Mouse (Mus musculus) lung, postnatal 0 days (tissue): ENCODE measurements at regions not wholly inside any gene's neighbourhood (a gene's known extent, or its start where the extent isn't known, plus 50 kb on each side); places are given as distances from the start of the nearest gene placed in this dataset.

Experiments used
- CTCF ChIP-seq: IDR thresholded peaks from 2 replicates; pipeline ENCODE4 v1.5.1; 2016; ENCODE audit warnings: antibody characterized with exemption, mild to moderate bottlenecking
- EP300 ChIP-seq: IDR thresholded peaks from 2 replicates; pipeline ENCODE4 v1.6.1; 2016; ENCODE audit warnings: antibody characterized with exemption, mild to moderate bottlenecking, control low read depth

- TF ChIP-seq CTCF, result no peak
- no peak for TF ChIP-seq EP300
These were observed 242.3 kb upstream of the Lrtm1 start for GRCm38 (mm10) chr14:28775686-28776085.
